Mouse (Mus musculus) CH12.LX (cell line): ENCODE results near the gene Lgals9. TPM values are rescaled to one million over a fixed set of nuclear protein-coding genes. Genes with fewer than 3 reads are reported as not detected.

Experiments
- DNase-seq: peaks from one replicate; pipeline ENCODE4 v3.0.0-alpha.2; 2013; ENCODE audit errors: extremely low read depth
- H3K27ac ChIP-seq: 2 replicates; pipeline ENCODE4 v1.5.1; 2012; ENCODE audit warnings: low read depth, mild to moderate bottlenecking, control low read depth, moderate library complexity; ENCODE audit not compliant: insufficient read depth
- H3K27me3 ChIP-seq: replicated peaks from 2 replicates; pipeline ENCODE3; 2012; ENCODE audit warnings: inconsistent platforms
- H3K36me3 ChIP-seq, 2 experiments: replicated peaks in 1 of 2; 2 replicates each; pipeline versions ENCODE3 to v1.6.1; 2012; ENCODE audit warnings: inconsistent platforms in 1 of 2, low read length in 1 of 2, mild to moderate bottlenecking in 1 of 2, mixed read lengths in 1 of 2, moderate library complexity in 1 of 2; ENCODE audit not compliant: control insufficient read depth in 1 of 2, insufficient read depth in 1 of 2
- H3K4me1 ChIP-seq, 2 experiments: 2 replicates each; pipeline ENCODE4 v1.6.1; 2012; ENCODE audit warnings: inconsistent platforms in 1 of 2, moderate library complexity in 1 of 2; ENCODE audit not compliant: insufficient read depth in 2 of 2, control insufficient read depth in 1 of 2
- H3K4me2 ChIP-seq: 2 replicates; pipeline ENCODE4 v1.6.1; 2012; ENCODE audit warnings: low read depth, mild to moderate bottlenecking, control low read depth; ENCODE audit not compliant: poor library complexity, insufficient read depth, severe bottlenecking
- H3K4me3 ChIP-seq, 3 experiments: fragments of 150-350 bp in 1 of 3; sonication (generic) in 1 of 3; replicated peaks in 1 of 3; 2 replicates each; pipeline versions ENCODE3 to v1.5.1; 2011 to 2012; ENCODE audit warnings: low read depth in 2 of 3, low read length in 2 of 3, mild to moderate bottlenecking in 2 of 3, moderate library complexity in 2 of 3, control low read depth in 1 of 3, improper control_type of control experiment in 1 of 3, inconsistent platforms in 1 of 3, mixed read lengths in 1 of 3; ENCODE audit not compliant: poor library complexity in 1 of 3
- H3K79me2 ChIP-seq: replicated peaks from 2 replicates; pipeline ENCODE4 v1.6.1; 2012; ENCODE audit warnings: mild to moderate bottlenecking, moderate library complexity; ENCODE audit not compliant: control insufficient read depth, poor library complexity, insufficient read depth, severe bottlenecking; ENCODE audit errors: extremely low read depth
- H3K9ac ChIP-seq: 2 replicates; pipeline ENCODE4 v1.6.1; 2012; ENCODE audit warnings: low read depth, mild to moderate bottlenecking, control low read depth, moderate library complexity; ENCODE audit not compliant: insufficient read depth
- H3K9me3 ChIP-seq: replicated peaks from 2 replicates; pipeline ENCODE3; 2012; ENCODE audit warnings: low read length, inconsistent platforms, mixed read lengths
- CHD1 ChIP-seq: IDR thresholded peaks from 2 replicates; pipeline ENCODE4 v1.6.1; 2012; ENCODE audit warnings: low read depth, low read length, improper control_type of control experiment, inconsistent platforms
- CHD2 ChIP-seq: IDR thresholded peaks from 2 replicates; pipeline ENCODE4 v1.6.1; 2011; ENCODE audit warnings: low read length, improper control_type of control experiment
- CTCF ChIP-seq, 2 experiments: IDR thresholded peaks in 1 of 2; conservative IDR thresholded peaks in 1 of 2; 2 replicates each; pipeline ENCODE4 v1.5.1; 2011 to 2012; ENCODE audit warnings: low read depth in 2 of 2, low read length in 2 of 2, improper control_type of control experiment in 1 of 2, inconsistent platforms in 1 of 2, mild to moderate bottlenecking in 1 of 2, moderate library complexity in 1 of 2
- E2F4 ChIP-seq: IDR thresholded peaks from 2 replicates; pipeline ENCODE4 v1.6.1; 2011; ENCODE audit warnings: low read depth, low read length, improper control_type of control experiment; ENCODE audit not compliant: insufficient replicate concordance
- ELF1 ChIP-seq: IDR thresholded peaks from 2 replicates; pipeline ENCODE4 v1.6.1; 2014; ENCODE audit warnings: low read depth, mild to moderate bottlenecking, inconsistent platforms, low read length, improper control_type of control experiment
- EP300 ChIP-seq: IDR thresholded peaks from 2 replicates; pipeline ENCODE4 v1.6.1; 2011; ENCODE audit warnings: low read length, improper control_type of control experiment
- ETS1 ChIP-seq: conservative IDR thresholded peaks from 2 replicates; pipeline ENCODE4 v1.6.1; 2012; ENCODE audit warnings: low read depth, mild to moderate bottlenecking, inconsistent platforms, low read length, improper control_type of control experiment, moderate library complexity
- GABPA ChIP-seq: IDR thresholded peaks from 2 replicates; pipeline ENCODE4 v1.6.1; 2012; ENCODE audit warnings: low read depth, low read length, improper control_type of control experiment, inconsistent platforms; ENCODE audit not compliant: insufficient replicate concordance
- HCFC1 ChIP-seq: IDR thresholded peaks from 2 replicates; pipeline ENCODE4 v1.6.1; 2012; ENCODE audit warnings: low read depth, mild to moderate bottlenecking, inconsistent platforms, low read length, improper control_type of control experiment
- JUND ChIP-seq: conservative IDR thresholded peaks from 2 replicates; pipeline ENCODE4 v1.6.1; 2011; ENCODE audit warnings: low read depth, low read length, improper control_type of control experiment
- KAT2A ChIP-seq: IDR thresholded peaks from 2 replicates; pipeline ENCODE4 v1.6.1; 2012; ENCODE audit warnings: low read length, improper control_type of control experiment, inconsistent platforms; ENCODE audit not compliant: insufficient replicate concordance
- MAX ChIP-seq: IDR thresholded peaks from 2 replicates; pipeline ENCODE4 v1.6.1; 2011; ENCODE audit warnings: low read length, improper control_type of control experiment
- MAZ ChIP-seq: IDR thresholded peaks from 2 replicates; pipeline ENCODE4 v1.6.1; 2012; ENCODE audit warnings: low read depth, mild to moderate bottlenecking, inconsistent platforms, low read length, improper control_type of control experiment, moderate library complexity
- MEF2A ChIP-seq: IDR thresholded peaks from 2 replicates; pipeline ENCODE4 v1.6.1; 2014; ENCODE audit warnings: low read depth, mild to moderate bottlenecking, inconsistent platforms, low read length, improper control_type of control experiment, borderline replicate concordance
- MXI1 ChIP-seq: IDR thresholded peaks from 2 replicates; pipeline ENCODE4 v1.6.1; 2011; ENCODE audit warnings: mild to moderate bottlenecking, low read depth, low read length, improper control_type of control experiment
- NELFE ChIP-seq: IDR thresholded peaks from 2 replicates; pipeline ENCODE4 v1.6.1; 2011; ENCODE audit warnings: low read depth, low read length, improper control_type of control experiment
- NRF1 ChIP-seq: IDR thresholded peaks from 2 replicates; pipeline ENCODE4 v1.6.1; 2014; ENCODE audit warnings: low read depth, mild to moderate bottlenecking, inconsistent platforms, low read length, improper control_type of control experiment, moderate library complexity
- PAX5 ChIP-seq: IDR thresholded peaks from 2 replicates; pipeline ENCODE4 v1.6.1; 2012; ENCODE audit warnings: low read length, inconsistent platforms, mixed read lengths
- POLR2A ChIP-seq: IDR thresholded peaks from 2 replicates; pipeline ENCODE4 v1.6.1; 2011; ENCODE audit warnings: low read depth, mild to moderate bottlenecking, improper control_type of control experiment, low read length
- POLR2AphosphoS2 ChIP-seq: IDR thresholded peaks from 2 replicates; pipeline ENCODE4 v1.6.1; 2011; ENCODE audit warnings: low read depth, low read length, improper control_type of control experiment
- RAD21 ChIP-seq: IDR thresholded peaks from 2 replicates; pipeline ENCODE4 v1.6.1; 2011; ENCODE audit warnings: low read depth, mild to moderate bottlenecking, low read length, improper control_type of control experiment, moderate library complexity
- RCOR1 ChIP-seq: conservative IDR thresholded peaks from 2 replicates; pipeline ENCODE4 v1.6.1; 2012; ENCODE audit warnings: low read depth, mild to moderate bottlenecking, inconsistent platforms, low read length, improper control_type of control experiment
- SIN3A ChIP-seq: IDR thresholded peaks from 2 replicates; pipeline ENCODE4 v1.6.1; 2012; ENCODE audit warnings: low read length, improper control_type of control experiment, inconsistent platforms
- SMC3 ChIP-seq: IDR thresholded peaks from 2 replicates; pipeline ENCODE4 v1.6.1; 2011; ENCODE audit warnings: low read depth, low read length, improper control_type of control experiment
- TBP ChIP-seq: conservative IDR thresholded peaks from 2 replicates; pipeline ENCODE4 v1.6.1; 2011; ENCODE audit warnings: low read depth, low read length, improper control_type of control experiment
- TCF12 ChIP-seq: IDR thresholded peaks from 2 replicates; pipeline ENCODE4 v1.6.1; 2014; ENCODE audit warnings: low read depth, mild to moderate bottlenecking, inconsistent platforms, low read length, improper control_type of control experiment
- UBTF ChIP-seq: IDR thresholded peaks from 2 replicates; pipeline ENCODE4 v1.6.1; 2012; ENCODE audit warnings: low read depth, mild to moderate bottlenecking, inconsistent platforms, low read length, improper control_type of control experiment, moderate library complexity
- USF1 ChIP-seq: IDR thresholded peaks from 2 replicates; pipeline ENCODE4 v1.6.1; 2014; ENCODE audit warnings: low read depth, mild to moderate bottlenecking, inconsistent platforms, low read length, improper control_type of control experiment
- USF2 ChIP-seq: conservative IDR thresholded peaks from 2 replicates; pipeline ENCODE4 v1.6.1; 2011; ENCODE audit warnings: low read depth, low read length, improper control_type of control experiment
- ZC3H11A ChIP-seq: IDR thresholded peaks from 2 replicates; pipeline ENCODE4 v1.6.1; 2012; ENCODE audit warnings: low read depth, mild to moderate bottlenecking, inconsistent platforms, low read length, improper control_type of control experiment
- ZKSCAN1 ChIP-seq: IDR thresholded peaks from 2 replicates; pipeline ENCODE4 v1.6.1; 2012; ENCODE audit warnings: low read depth, inconsistent platforms, low read length, improper control_type of control experiment, borderline replicate concordance
- ZMIZ1 ChIP-seq: IDR thresholded peaks from 2 replicates; pipeline ENCODE4 v1.6.1; 2012; ENCODE audit warnings: low read depth, mild to moderate bottlenecking, inconsistent platforms, low read length, improper control_type of control experiment
- ZNF384 ChIP-seq: IDR thresholded peaks from 2 replicates; pipeline ENCODE4 v1.6.1; 2012; ENCODE audit warnings: low read depth, low read length, improper control_type of control experiment, inconsistent platforms
- dilution Hi-C: fragments of 300-500 bp; cut with MboI; formaldehyde crosslinking; loops from 2 replicates; pipeline ENCODE4 v1.14.3; 2020; ENCODE audit warnings: low sequenced_read_pairs; ENCODE audit not compliant: extremely low pct_unique_long_range_greater_than_20kb, extremely low pct_ligation_motif_present
- in situ Hi-C: fragments of 300-500 bp; cut with MboI; formaldehyde crosslinking; loops from 3 replicates; pipeline ENCODE4 v1.14.3; 2019; ENCODE audit warnings: low sequenced_read_pairs, low pct_ligation_motif_present, low pct_unique_long_range_greater_than_20kb, mixed read lengths
- polyA plus RNA-seq: library from polyadenylated mRNA; unstranded; fragments of >175 nt; gene quantifications from 2 replicates; pipeline ENCODE4 v1.2.1, GENCODE M21; 2012; ENCODE audit warnings: low read depth; ENCODE audit not compliant: insufficient read length
- total RNA-seq, 2 experiments: library from RNA; depleted of rRNA; stranded (reverse); fragments of 300-350 nt in 1 of 2; fragments of >200 nt in 1 of 2; gene quantifications; 2 replicates each; pipeline ENCODE4 v1.2.3; 2012 to 2014

Lgals9 gene
- total and polyA plus RNA-seq, 3 experiments: 4.9 to 16.4 (median 5.0) TPM

GRCm38 (mm10) chr11:78961221-78961620 is 23.5 kb downstream of the Lgals9 start:
- Histone ChIP-seq H3K4me3 (no peak overlapping the region), H3K9ac (no peak overlapping the region), H3K27ac (no peak overlapping the region), H3K79me2 (no peaks in the 10 kb centered on the region), H3K4me2 (no peak overlapping the region), H3K27me3 (no peaks in the 10 kb centered on the region), H3K4me1 (no peaks in the 10 kb centered on the region; a peak in 1 of 4 replicates), H3K9me3 (no peaks in the 10 kb centered on the region), H3K36me3 (peaks cover 0 to 52% of the 10 kb centered on the region in 2 experiments)
- DNase-seq: no peak
- in situ Hi-C loops: loop anchor here (5.0 kb wide), 2 partner anchors 251 to 331 kb away; no protein-coding TSS in a partner anchor
- dilution Hi-C loops: no loop called here
- TF ChIP-seq MAZ (no peak), POLR2A (no peak), TCF12 (no peak), POLR2AphosphoS2 (no peak), MAX (no peak), SIN3A (no peak), ELF1 (no peak)

- in situ Hi-C loops (loop anchor here (5.0 to 10.0 kb wide), 3 partner anchors 252 to 375 kb away; no protein-coding TSS in a partner anchor), dilution Hi-C loops (no loop called here)
- TF ChIP-seq NELFE: no peak
- TF ChIP-seq ZMIZ1: no peak
- TF ChIP-seq SIN3A: no peak
- TF ChIP-seq POLR2A: no peak
- TF ChIP-seq ETS1: no peak
- no peak for TF ChIP-seq UBTF
- no peak for TF ChIP-seq MXI1
- TF ChIP-seq MEF2A: no peak
- TF ChIP-seq KAT2A: no peak
- no peak for TF ChIP-seq RCOR1
- no peak for TF ChIP-seq EP300
- TF ChIP-seq GABPA: no peak
- TF ChIP-seq TBP: no peak
- TF ChIP-seq CTCF (conservative IDR thresholded peaks at IDR 0.05 in 1 of 2, IDR thresholded peaks at IDR 0.05 in 1 of 2; ENCODE audit: low read depth in 2 of 2, low read length in 2 of 2): peak in 1 of 2 experiments; percentile 89; a peak in 2 of 4 replicates
- TF ChIP-seq PAX5: no peak
- TF ChIP-seq ZNF384: no peak
- TF ChIP-seq CHD1: no peak
- no peak for TF ChIP-seq NRF1
- TF ChIP-seq ZKSCAN1: no peak
- TF ChIP-seq E2F4: no peak
- no peak for TF ChIP-seq USF2
- no peak for TF ChIP-seq CHD2
- TF ChIP-seq SMC3: peak; percentile 92
- TF ChIP-seq ELF1: no peak
- TF ChIP-seq MAZ: no peak
- TF ChIP-seq RAD21: peak; percentile 81
- peak; percentile 51; the same call in 1 of the 2 replicates for TF ChIP-seq ZC3H11A
- no peak for TF ChIP-seq USF1
- TF ChIP-seq JUND: no peak
- TF ChIP-seq HCFC1: no peak
- TF ChIP-seq MAX: no peak
Observed at GRCm38 (mm10) chr11:78959841-78960520, 24.8 kb downstream of the Lgals9 start.

More at GRCm38 (mm10) chr11:78959841-78960520, 24.8 kb downstream of the Lgals9 start:
- peaks cover 0 to 49% of the 10 kb centered on the region in 2 experiments for H3K36me3 ChIP-seq
- no peak overlapping the region for H3K9ac ChIP-seq
- no peaks in the 10 kb centered on the region for H3K9me3 ChIP-seq
- H3K27me3 ChIP-seq: no peaks in the 10 kb centered on the region
- H3K79me2 ChIP-seq: no peaks in the 10 kb centered on the region
- DNase-seq: peak; percentile 31
- no peak overlapping the region for H3K4me2 ChIP-seq
- H3K4me1 ChIP-seq: no peaks in the 10 kb centered on the region; a peak in 1 of 4 replicates
- no peak overlapping the region for H3K27ac ChIP-seq
- H3K4me3 ChIP-seq: no peak overlapping the region
